Mouse (Mus musculus) heart, adult 10 weeks (tissue): Measurements from ENCODE around the gene Nim1k. TPM values are rescaled to one million over a fixed set of nuclear protein-coding genes. Genes with fewer than 3 reads are reported as not detected.

Source experiments
- polyA plus RNA-seq: library from polyadenylated mRNA; stranded (reverse); fragments of 350-450 nt; fragmentation: Illumina TruSeq; extraction: RNeasy Lipid Tissue Mini Kit (QIAGEN cat#74804); gene quantifications from one replicate; pipeline ENCODE4 v1.2.3, GENCODE M21; 2014; ENCODE audit warnings: low read depth, low replicate concordance

Nim1k gene
- polyA plus RNA-seq, result 2.5 TPM

DNA sequence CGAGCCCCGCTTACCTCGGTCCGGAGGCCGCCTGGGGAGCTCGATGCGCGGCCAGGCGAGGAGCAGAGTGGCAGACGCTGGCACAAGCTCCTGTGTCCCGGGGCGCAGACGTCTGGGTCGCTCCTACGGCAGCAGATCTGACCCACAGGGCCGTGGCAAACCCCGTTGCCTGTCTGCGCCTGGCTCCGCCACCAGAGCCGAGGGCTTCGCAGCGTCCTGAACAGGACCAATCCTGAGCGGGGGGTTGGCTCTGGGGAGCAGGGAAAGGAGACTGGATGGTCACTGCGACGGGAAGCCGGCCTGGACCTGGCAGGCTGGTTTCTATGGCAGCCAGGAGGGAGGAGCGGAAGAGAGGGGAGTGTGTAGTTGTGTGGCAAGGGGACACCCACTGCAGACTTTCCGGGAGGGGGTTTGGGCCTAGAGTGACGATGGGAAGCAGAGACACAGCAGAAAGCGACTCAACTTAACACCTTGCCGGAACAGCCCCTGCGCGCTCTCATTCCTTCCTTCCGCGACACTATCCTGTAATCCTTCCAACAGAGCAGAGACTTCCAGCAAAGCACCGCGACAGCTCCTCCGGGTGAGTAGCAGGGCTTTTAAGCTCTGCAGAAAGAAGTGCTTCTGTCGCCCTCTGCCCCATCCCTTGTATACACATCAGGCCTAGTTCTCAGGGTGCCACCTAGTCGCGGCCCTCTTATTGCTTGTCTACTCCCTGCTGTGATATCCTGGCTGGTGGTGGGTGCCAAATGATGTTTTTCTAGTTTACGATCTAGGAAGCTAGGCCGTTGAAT is at the start of gene Nim1k:
Nim1k (minus strand) TSS at position 202 of the 791 bp plus-strand sequence.

DNA sequence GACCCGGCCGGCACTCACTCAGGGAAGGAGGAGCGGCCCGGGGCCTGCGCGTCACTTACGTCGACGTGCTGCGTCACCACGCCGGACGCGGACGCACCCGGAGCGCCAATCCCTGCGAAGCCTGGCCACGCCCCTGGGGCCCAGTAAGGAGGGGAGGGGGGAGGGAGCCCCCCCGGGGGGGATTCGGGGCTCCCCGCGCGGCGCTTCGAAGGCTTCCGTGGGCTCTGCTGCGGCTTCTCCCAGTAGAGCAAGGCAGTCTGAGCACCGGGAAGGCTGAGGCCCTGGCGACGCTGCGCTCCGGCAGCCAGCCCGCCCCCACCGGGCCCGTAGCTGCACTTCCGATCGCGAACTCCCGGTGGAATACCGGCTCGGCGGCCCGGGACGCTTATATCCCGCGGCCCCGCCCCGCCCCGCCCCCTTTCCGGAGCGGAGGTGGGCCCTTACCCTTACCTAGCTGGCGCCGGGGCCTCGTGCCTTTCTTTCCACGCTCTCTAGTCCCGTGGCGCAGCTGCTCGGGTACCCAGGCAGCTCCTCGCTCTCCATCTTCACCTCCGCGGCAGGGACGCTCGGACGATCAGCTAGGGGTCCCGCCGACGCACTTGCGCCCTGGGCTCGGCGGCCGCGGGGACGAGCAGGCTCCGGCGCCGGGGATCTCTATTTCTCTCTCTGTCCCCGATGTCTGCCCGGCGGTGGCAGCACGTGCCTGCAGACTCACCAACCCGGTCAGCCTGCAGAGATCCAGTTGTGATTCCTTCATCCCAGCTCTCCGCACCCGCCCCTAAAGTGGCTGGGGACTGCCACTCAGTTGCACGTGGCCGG is 35.3 kb upstream of the Nim1k start, which contains the start of gene Zfp131:
Zfp131 (minus strand) TSS at position 129 of the 819 bp plus-strand sequence.

GRCm38 (mm10) chr13:119690039-119690728 is 65.5 kb downstream of the Nim1k start, which contains the start of gene Hmgcs1:
Gene Hmgcs1, plus strand, starts transcription at chr13:119690379.

Other genes starting within 250 kb of the Nim1k start
- 0.34 TPM for gene Ccl28, start 132.1 kb downstream of the Nim1k start, polyA plus RNA-seq
- 34.6 TPM for gene Hmgcs1, start 65.5 kb downstream of the Nim1k start, polyA plus RNA-seq
- 21.4 TPM for gene Zfp131, start 35.0 kb upstream of the Nim1k start, polyA plus RNA-seq
- not detected for gene AF067063, start 74.3 kb upstream of the Nim1k start, polyA plus RNA-seq
- not detected for gene D13Ertd608e, start 80.1 kb upstream of the Nim1k start, polyA plus RNA-seq
- not detected for gene Tcstv1, start 138.9 kb upstream of the Nim1k start, polyA plus RNA-seq
- not detected for gene Gm21761, start 173.4 kb upstream of the Nim1k start, polyA plus RNA-seq
- gene B020031M17Rik, start 194.9 kb upstream of the Nim1k start, polyA plus RNA-seq, result not detected